Mouse (Mus musculus) thymus, postnatal 36 days (tissue): ENCODE measurements around the gene Kcnip1.

Experiments
- DNase-seq, 2 experiments: peaks; one replicate each; pipeline ENCODE4 v3.0.0; 2022; ENCODE audit warnings: mixed read lengths in 2 of 2

Kcnip1 gene

GRCm38 (mm10) chr11:33992938-33993337 is at the start of gene Kcnip1:
Gene Kcnip1 (minus strand): TSS chr11:33993152.
- DNase-seq: no peak

- DNase-seq: no peak
Observed at GRCm38 (mm10) chr11:34040061-34040460, 47.1 kb upstream of the Kcnip1 start.

- DNase-seq: no peak
Observed at GRCm38 (mm10) chr11:34035909-34036658, 43.1 kb upstream of the Kcnip1 start.

- DNase-seq: no peak
Observed at GRCm38 (mm10) chr11:34034794-34035193, 41.8 kb upstream of the Kcnip1 start.

- no peak for DNase-seq
Observed at GRCm38 (mm10) chr11:34034008-34034505, 41.1 kb upstream of the Kcnip1 start.

GRCm38 (mm10) chr11:34031015-34031805 is 38.3 kb upstream of the Kcnip1 start:
- DNase-seq: peak; percentile 67 to 78

- no peak for DNase-seq
Observed at GRCm38 (mm10) chr11:34029658-34030057, 36.7 kb upstream of the Kcnip1 start.

GRCm38 (mm10) chr11:34025091-34025490 is 32.1 kb upstream of the Kcnip1 start:
- no peak for DNase-seq

- DNase-seq: no peak
Observed at GRCm38 (mm10) chr11:34012007-34012652, 19.2 kb upstream of the Kcnip1 start.

- peak; percentile 15 to 26 for DNase-seq
Observed at GRCm38 (mm10) chr11:34010859-34011172, 17.9 kb upstream of the Kcnip1 start.

GRCm38 (mm10) chr11:34010133-34010858 is 17.3 kb upstream of the Kcnip1 start:
- peak; percentile 29 to 47 for DNase-seq

- DNase-seq: peak; percentile 41 to 63
Observed at GRCm38 (mm10) chr11:34009316-34010087, 16.6 kb upstream of the Kcnip1 start.

GRCm38 (mm10) chr11:34008702-34009101 is 15.8 kb upstream of the Kcnip1 start:
- DNase-seq: peak; percentile 79 to 81

GRCm38 (mm10) chr11:34008214-34008613 is 15.3 kb upstream of the Kcnip1 start:
- DNase-seq: peak; percentile 59 to 69

GRCm38 (mm10) chr11:34007616-34008015 is 14.7 kb upstream of the Kcnip1 start:
- DNase-seq: no peak

- no peak for DNase-seq
Observed at GRCm38 (mm10) chr11:34002593-34002965, 9.6 kb upstream of the Kcnip1 start.

GRCm38 (mm10) chr11:34001938-34002592 is 9.1 kb upstream of the Kcnip1 start:
- peak; percentile 68 to 75 for DNase-seq

- no peak for DNase-seq
Observed at GRCm38 (mm10) chr11:34000416-34000815, 7.5 kb upstream of the Kcnip1 start.

- no peak for DNase-seq
Observed at GRCm38 (mm10) chr11:33998244-33998643, 5.3 kb upstream of the Kcnip1 start.

- DNase-seq: no peak
Observed at GRCm38 (mm10) chr11:33993496-33993895, 544 bp upstream of the Kcnip1 start.

- no peak for DNase-seq
Observed at GRCm38 (mm10) chr11:33990002-33990401, 3.0 kb downstream of the Kcnip1 start.
